Mouse (Mus musculus) cerebellum, postnatal 14 days (tissue): ENCODE measurements around the gene Zfp28.
A peak's percentile ranks its signal among the peaks of the same experiment; 100 is the strongest.

Source experiments
- DNase-seq, 2 experiments: peaks; one replicate each; pipeline ENCODE4 v3.0.0; 2021; ENCODE audit warnings: mixed read lengths in 2 of 2

Gene Zfp28

DNA sequence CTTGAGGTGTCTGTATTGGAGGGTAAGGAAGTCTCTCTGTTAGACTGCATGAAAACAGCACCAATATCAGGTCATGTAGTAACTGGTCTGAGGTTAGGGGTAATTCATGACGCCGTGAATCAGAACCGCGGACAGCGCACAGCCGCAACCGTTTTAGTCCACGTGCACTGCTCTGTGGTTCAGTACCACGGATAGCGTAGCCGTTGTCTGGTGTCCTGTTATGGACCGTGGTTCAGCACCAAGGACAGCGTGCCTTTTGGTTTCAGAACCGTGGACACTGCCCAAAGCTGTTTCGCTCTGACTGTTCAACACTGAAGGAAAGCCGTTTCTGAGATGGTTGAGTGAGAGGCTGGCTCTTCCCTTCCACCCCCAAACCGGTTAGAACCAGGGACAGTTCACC, 26.9 kb downstream of the Zfp28 start, which contains the start of gene Gm20715:
Gm20715 (plus strand) TSS at position 235 of the 400 bp plus-strand sequence.
- DNase-seq: peak; percentile 46 to 63

GRCm38 (mm10) chr7:6414626-6415441, 31.7 kb downstream of the Zfp28 start:
- peak; percentile 36 to 42 for DNase-seq

DNA sequence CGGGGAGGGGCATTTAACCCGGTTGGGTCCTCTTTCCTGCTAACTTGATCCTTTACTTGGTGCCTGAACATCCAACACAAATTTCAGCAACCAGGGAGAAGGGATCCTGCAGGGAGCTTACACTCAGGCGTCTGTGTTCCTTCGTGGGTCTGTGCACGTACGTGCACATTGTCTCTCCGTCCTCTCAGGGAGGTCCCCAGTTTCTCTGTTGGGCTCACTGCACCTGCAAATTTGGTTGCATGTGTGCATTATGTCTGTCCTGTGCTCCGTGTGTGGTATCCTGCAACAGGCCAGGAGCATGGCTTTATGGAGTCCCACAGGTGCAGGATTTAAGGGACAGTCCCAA, 32.3 kb downstream of the Zfp28 start:
- DNase-seq: no peak

DNA sequence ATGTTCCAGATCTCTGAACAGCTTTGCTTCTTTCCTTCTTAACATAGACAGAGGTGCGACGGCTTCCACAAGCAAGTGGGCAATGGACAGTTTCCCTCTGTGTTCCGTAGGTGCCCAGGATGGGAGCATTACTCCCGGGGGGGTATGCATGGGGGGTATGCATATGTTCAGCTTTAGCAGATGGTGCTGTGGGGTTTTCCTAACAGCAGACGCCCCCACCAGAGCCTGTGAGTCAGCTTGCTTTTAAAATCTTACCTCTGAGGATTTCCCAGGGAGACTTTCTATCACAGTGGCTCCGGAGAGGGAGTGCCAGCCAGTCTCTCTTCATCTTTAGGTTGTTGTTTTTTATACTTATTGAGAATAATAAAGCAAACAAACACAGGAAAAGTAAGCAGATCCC, 36.8 kb downstream of the Zfp28 start:
- DNase-seq: no peak

DNA sequence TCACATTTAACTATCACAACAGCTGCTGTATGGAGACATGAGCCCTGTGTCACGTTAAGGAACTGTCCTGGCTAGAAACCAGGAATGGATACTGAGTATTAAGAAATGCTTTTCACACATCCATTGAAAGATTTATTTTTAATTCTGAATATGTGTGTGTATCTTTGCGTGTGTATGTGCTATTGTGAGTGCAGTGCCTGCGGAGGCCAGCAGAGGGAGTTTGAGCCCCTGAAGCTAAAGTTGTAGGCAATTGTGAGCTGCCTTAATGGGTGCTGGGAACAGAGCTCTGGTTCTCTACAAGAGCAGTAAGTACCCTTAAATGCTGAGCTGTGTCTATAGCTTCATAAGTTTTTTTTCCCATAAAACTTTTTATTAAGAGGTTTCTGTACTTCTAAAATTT, 46.3 kb downstream of the Zfp28 start:
- no peak for DNase-seq

- DNase-seq: peak; percentile 20 to 44
Measured at GRCm38 (mm10) chr7:6430342-6430741, 47.2 kb downstream of the Zfp28 start.

- DNase-seq: no peak
Measured at GRCm38 (mm10) chr7:6438388-6438787, 55.3 kb downstream of the Zfp28 start, which contains the start of gene Olfr1344. Gene Olfr1344, plus strand, starts transcription at chr7:6438688.

- DNase-seq: no peak
Measured at GRCm38 (mm10) chr7:6441173-6441572, 58.1 kb downstream of the Zfp28 start.
